Mouse (Mus musculus) midbrain, embryonic 14.5 days (tissue): ENCODE data around the gene Wipf1. TPM values are rescaled to one million over a fixed set of nuclear protein-coding genes. Genes with fewer than 3 reads are reported as not detected.

ENCODE experiments used
- ATAC-seq: fragments of 200-750 bp; cut with Nextera tagmentation; 2 replicates; pipeline ENCODE4 v1.8.0; 2017; ENCODE audit warnings: moderate number of reproducible peaks, moderate library complexity; ENCODE audit not compliant: low FRiP score, low TSS enrichment
- DNase-seq: peaks from one replicate; pipeline ENCODE4 v3.0.0-alpha.2; 2015
- H3K27ac ChIP-seq: fragments of 300-500 bp; sonication (generic); replicated peaks from 2 replicates; pipeline ENCODE4 v1.5.1; 2014; ENCODE audit warnings: mild to moderate bottlenecking, low read depth, low read length, moderate library complexity
- H3K27me3 ChIP-seq: fragments of 300-500 bp; sonication (generic); 2 replicates; pipeline ENCODE4 v1.6.1; 2014; ENCODE audit warnings: low read length, control low read depth, mixed read lengths; ENCODE audit not compliant: control insufficient read depth, insufficient read depth
- H3K36me3 ChIP-seq: fragments of 300-500 bp; sonication (generic); 2 replicates; pipeline ENCODE4 v1.6.1; 2014; ENCODE audit warnings: low read length, control low read depth; ENCODE audit not compliant: control insufficient read depth, insufficient read depth
- H3K4me1 ChIP-seq: fragments of 300-500 bp; sonication (generic); 2 replicates; pipeline ENCODE4 v1.6.1; 2014; ENCODE audit warnings: mild to moderate bottlenecking, antibody characterized with exemption, low read length, control low read depth; ENCODE audit not compliant: control insufficient read depth, insufficient read depth
- H3K4me2 ChIP-seq: fragments of 300-500 bp; sonication (generic); 2 replicates; pipeline ENCODE4 v1.6.1; 2014; ENCODE audit warnings: mild to moderate bottlenecking, low read length, moderate library complexity
- H3K4me3 ChIP-seq: fragments of 300-500 bp; sonication (generic); replicated peaks from 2 replicates; pipeline ENCODE4 v1.5.1; 2014; ENCODE audit warnings: low read depth, low read length
- H3K9ac ChIP-seq: fragments of 300-500 bp; sonication (generic); replicated peaks from 2 replicates; pipeline ENCODE4 v1.6.1; 2014; ENCODE audit warnings: mild to moderate bottlenecking, low read length, moderate library complexity
- H3K9me3 ChIP-seq: fragments of 300-500 bp; sonication (generic); 2 replicates; pipeline ENCODE4 v1.6.1; 2016; ENCODE audit warnings: low read length, control low read depth, mixed read lengths; ENCODE audit not compliant: control insufficient read depth
- WGBS: fragments of 180-500 bp; shearing (Covaris S2); extraction: QIAGEN DNeasy Blood & Tissue Kit; methylation state at CpG from one replicate; pipeline ENCODE4 v1.1.7; 2014; 5-methylcytosine and 5-hydroxymethylcytosine counted together
- polyA plus RNA-seq: library from polyadenylated mRNA; unstranded; fragments of >200 nt; fragmentation: Nextera tagmentation; extraction: Ambion mirVana; gene quantifications from 2 replicates; pipeline ENCODE4 v1.2.1, GENCODE M21; 2014

Gene Wipf1
- polyA plus RNA-seq, 1 experiment from 2014 or later = 2.8 TPM

DNA sequence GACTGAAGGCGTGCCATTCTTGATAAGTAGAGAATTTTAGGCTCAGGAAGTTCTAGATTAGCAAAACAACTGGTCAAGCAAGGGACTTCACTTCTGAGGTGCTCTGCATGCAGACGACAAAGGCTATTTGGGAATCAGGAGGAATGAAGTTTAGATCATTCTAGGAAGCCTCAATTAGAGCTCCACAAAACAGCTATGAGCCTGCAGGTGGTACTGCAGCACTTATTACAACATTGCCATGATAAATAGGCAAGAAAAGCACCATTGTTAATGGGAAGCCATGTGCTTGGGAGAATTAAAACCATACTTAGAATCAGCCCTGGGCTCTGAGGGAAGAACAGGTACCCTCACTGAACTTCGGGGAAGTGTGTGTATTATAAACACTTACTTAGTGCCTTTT is 36.0 kb downstream of the Wipf1 start:
- Histone ChIP-seq H3K27me3 (no peaks in the 10 kb centered on the region), H3K9ac (no peak overlapping the region), H3K36me3 (no peaks in the 10 kb centered on the region), H3K4me3 (no peak overlapping the region), H3K4me1 (no peaks in the 10 kb centered on the region), H3K9me3 (no peaks in the 10 kb centered on the region), H3K4me2 (no peak overlapping the region), H3K27ac (no peak overlapping the region)
- ATAC-seq (no peak), DNase-seq (no peak)
- WGBS = 78% methylated on average over 3 of the region's 3 CpGs

DNA sequence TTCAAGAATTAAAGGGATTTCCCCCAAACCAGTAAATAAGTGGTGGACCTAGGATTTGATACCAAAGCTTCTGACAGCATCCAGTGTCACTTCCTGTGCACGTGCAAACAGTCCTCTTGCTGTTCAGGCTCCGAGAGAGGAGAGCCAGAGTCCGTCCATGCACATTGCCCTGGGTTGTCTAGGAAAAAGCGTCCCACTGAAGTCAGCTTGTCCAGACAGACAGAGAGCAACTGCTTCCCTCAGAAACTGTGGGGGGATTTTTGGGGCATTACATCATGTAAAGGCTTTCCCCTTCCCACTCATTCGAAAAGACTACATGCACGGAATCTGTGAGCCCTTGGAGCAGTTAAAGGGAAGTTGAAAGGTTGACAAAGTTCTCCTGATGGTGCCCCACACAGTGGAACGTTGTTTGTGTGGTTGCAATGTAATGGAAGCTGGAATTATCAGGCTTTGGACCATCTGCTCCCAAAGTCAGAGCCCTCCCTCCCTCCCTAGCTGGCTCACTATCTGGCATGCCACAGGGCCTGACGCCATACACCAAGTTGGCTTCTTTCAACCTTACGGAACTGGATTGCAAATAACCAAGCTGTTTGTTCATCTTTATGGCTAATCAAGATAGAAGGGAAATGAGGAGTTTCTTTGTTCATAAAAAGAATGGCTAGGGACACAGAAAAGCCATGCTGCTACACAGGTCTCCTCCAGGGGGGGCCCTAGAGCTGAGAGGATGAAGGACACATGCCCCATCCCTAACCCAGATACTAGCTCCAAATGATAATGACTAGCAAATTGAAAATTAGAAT is 37.9 kb downstream of the Wipf1 start:
- DNase-seq (peak; percentile 14), ATAC-seq (no peak)
- H3K9me3 ChIP-seq = no peaks in the 10 kb centered on the region
- no peaks in the 10 kb centered on the region for H3K27me3 ChIP-seq
- H3K9ac ChIP-seq = no peak overlapping the region
- H3K4me3 ChIP-seq = no peak overlapping the region
- H3K27ac ChIP-seq = no peak overlapping the region
- no peaks in the 10 kb centered on the region for H3K4me1 ChIP-seq
- WGBS = 69% methylated on average over 9 of the region's 9 CpGs
- H3K4me2 ChIP-seq = no peak overlapping the region
- H3K36me3 ChIP-seq = no peaks in the 10 kb centered on the region

DNA sequence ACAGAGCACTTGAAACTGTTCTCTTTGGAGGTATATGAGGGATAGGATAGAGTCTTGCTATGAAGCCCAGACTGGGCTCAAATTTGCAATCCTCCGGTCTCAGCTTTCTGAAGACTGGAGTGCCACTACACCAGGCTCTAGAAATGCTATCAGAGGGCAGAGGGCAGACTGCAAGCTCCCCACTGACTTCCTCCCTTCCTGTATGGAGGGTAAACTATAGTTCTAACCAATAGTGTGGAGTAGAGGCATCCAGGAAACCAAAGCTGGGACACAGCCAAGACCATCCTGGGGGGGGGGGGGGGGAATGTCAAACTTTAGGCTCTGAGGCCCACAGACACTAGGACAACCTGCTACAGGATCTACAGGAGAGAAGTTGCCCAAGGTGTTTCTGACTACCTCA is 39.1 kb downstream of the Wipf1 start:
- Histone ChIP-seq H3K4me2 (no peak overlapping the region), H3K36me3 (no peaks in the 10 kb centered on the region), H3K27me3 (no peaks in the 10 kb centered on the region), H3K4me1 (no peaks in the 10 kb centered on the region), H3K9ac (no peak overlapping the region), H3K9me3 (no peaks in the 10 kb centered on the region), H3K27ac (no peak overlapping the region), H3K4me3 (no peak overlapping the region)
- 90% methylated on average over 1 of the region's 1 CpGs for WGBS
- ATAC-seq (no peak), DNase-seq (no peak)

DNA sequence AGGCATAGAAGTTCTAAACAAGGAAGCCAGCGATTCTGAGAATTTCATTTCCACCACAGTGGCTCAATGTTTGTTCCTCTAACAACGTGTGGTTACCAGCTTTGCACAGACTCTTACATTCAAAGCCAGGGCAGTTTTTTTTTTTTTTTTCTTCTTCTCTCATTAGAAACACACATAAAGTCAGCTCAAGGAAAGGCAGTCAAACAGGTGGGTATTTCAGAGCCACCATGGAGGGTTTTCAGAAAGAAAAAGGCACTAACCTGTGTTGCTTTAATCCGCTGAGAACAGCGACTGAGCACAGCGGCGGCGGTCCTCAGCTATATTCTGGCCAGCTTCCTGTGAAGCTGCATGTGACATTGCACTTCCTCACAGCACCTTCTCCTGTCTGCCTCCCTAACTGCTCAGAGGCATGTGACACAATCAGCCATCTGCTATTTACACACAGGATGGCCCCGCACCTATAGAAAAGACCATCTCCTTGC is 43.4 kb downstream of the Wipf1 start:
- ATAC-seq (no peak), DNase-seq (no peak)
- Histone ChIP-seq H3K4me1 (0 out of 2 replicates have a peak, but pooled peaks cover 2% of the 10 kb centered on the region), H3K9me3 (no peaks in the 10 kb centered on the region), H3K27me3 (no peaks in the 10 kb centered on the region), H3K9ac (no peak overlapping the region), H3K4me3 (no peak overlapping the region), H3K4me2 (no peak overlapping the region), H3K36me3 (no peaks in the 10 kb centered on the region), H3K27ac (no peak overlapping the region)
- 92% methylated on average over 8 of the region's 8 CpGs for WGBS

DNA sequence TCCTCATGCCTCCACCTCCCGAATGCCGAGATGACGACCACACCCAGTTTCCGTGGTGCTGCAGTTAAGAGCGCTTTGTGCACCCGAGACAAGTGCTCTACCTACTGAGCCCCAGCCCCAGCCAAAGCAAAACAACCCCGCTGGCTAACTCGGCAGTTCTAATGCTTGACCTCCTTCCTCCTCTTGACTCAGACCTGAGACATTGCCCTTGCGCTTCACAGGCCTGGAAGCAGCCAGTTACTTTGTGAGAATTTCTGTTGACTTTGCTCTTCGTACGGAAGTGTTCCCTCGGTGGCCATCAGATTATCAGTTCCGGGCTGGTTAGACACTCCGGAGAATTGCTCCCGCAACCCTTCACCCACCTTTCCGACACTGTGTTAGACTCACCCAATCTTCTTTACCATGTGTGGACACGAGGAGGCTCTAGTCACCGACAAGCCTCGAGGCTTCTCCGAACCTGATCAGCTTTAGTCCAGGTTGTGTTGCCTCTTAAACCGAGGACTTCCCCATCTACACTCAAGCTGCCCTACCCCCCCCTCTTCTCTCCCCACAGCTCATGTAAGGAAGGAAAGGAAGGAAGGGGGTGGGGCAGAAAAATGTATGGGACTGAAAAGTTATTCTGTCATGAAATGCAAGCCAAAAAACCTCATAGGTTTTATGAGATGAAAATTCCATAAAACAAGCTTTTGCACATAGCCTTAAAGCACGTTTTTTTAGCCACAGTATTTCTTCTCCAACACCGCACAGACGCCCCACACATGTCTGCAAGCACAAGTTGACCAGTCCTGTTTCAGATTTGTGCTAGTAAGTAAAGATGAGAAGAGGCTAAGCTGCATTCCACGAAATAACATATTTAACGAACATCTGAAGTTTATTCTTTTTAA is 44.1 kb downstream of the Wipf1 start:
- H3K27ac ChIP-seq = no peak overlapping the region

DNA sequence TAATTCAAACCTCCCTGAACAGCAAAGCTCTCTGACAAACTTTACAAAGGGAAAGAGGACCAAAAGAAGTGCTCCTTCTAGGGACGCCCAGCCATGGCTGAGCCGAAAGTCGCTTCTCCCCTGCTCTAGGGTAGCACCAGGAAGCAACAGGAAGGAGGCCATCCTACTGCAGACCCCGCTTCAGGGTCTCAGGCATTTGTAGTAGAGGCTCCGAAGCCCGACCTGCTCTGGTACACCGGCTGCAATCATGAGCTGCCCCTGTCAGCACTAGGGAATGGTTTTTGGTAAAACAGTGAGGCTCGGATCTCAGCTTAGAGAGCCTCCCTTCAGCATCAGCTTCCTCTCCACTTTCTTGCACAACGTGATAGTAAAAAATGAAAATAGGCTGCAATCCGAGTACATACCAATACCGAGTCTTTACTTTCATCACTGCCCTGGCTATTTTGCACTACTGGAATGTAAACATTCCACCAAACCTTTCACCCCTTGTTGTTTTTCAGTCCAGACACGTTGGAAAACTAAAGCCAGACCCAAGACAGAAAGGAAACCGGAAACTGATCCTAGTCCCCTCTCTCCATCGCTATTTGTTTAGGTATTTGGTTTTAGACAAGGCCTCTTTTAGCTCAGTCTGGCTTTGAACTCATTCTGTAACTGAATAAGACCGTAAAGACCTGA is 44.8 kb downstream of the Wipf1 start:
- Histone ChIP-seq H3K27ac (no peak overlapping the region), H3K9me3 (no peaks in the 10 kb centered on the region), H3K4me2 (no peak overlapping the region), H3K4me1 (0 out of 2 replicates have a peak, but pooled peaks cover 2% of the 10 kb centered on the region), H3K27me3 (no peaks in the 10 kb centered on the region), H3K9ac (no peak overlapping the region), H3K4me3 (no peak overlapping the region), H3K36me3 (no peaks in the 10 kb centered on the region)
- WGBS = 60% methylated on average over 15 of the region's 15 CpGs
- ATAC-seq (no peak), DNase-seq (no peak)

More for the DNA sequence above, 44.1 kb downstream of the Wipf1 start:
- Histone ChIP-seq H3K4me1 (0 out of 2 replicates have a peak, but pooled peaks cover 2% of the 10 kb centered on the region), H3K4me3 (no peak overlapping the region), H3K36me3 (no peaks in the 10 kb centered on the region), H3K9me3 (no peaks in the 10 kb centered on the region), H3K9ac (no peak overlapping the region), H3K4me2 (no peak overlapping the region), H3K27me3 (no peaks in the 10 kb centered on the region)
- ATAC-seq (no peak), DNase-seq (no peak)
- WGBS = 85% methylated on average over 26 of the region's 26 CpGs

DNA sequence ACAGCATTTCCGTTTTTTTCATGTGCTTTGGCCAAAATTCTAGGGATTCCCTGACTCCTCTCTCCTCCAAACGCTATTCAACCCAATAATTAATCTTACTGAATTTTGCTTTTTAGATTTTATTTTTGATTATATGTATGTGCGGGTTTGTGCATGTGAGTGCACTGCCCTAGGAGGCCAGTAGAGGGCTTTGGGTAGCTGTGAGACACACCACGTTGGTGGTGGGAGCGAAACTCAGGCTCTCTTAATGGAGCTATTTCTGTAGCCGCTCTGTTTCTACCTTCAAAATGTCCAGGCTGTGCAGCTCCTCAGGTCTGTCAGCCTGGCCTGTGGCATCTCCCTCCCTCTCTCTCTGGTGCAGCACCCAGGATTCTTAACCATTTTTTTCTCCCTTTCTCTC is 50.7 kb downstream of the Wipf1 start:
- ATAC-seq (no peak), DNase-seq (no peak)
- no peaks in the 10 kb centered on the region for H3K4me1 ChIP-seq
- H3K9me3 ChIP-seq = no peaks in the 10 kb centered on the region
- no peak overlapping the region for H3K4me3 ChIP-seq
- H3K36me3 ChIP-seq = no peaks in the 10 kb centered on the region
- H3K27ac ChIP-seq = no peak overlapping the region
- H3K27me3 ChIP-seq = no peaks in the 10 kb centered on the region
- no peak overlapping the region for H3K4me2 ChIP-seq
- no peak overlapping the region for H3K9ac ChIP-seq
- WGBS = 93% methylated on average over 6 of the region's 6 CpGs

DNA sequence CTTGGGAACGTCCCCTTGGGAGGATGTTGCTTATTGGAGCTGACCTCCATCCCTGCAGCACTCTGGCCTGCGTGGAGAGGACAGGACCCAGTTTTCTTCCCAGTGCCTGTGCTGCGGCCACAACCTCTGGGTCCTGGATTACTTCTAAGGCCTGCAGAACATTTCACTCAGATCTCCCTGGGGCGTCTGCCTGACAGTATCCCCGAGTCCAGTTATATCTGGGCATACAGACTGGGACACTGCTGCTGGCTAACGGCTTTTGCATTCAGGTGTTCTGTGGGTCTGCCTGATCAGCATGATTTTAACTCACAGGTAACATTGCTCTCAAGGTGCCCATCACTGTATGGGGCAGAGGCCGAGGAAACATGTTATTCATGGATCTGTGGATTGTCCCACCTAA is 52.0 kb downstream of the Wipf1 start:
- no peaks in the 10 kb centered on the region for H3K27me3 ChIP-seq
- H3K4me3 ChIP-seq = no peak overlapping the region
- ATAC-seq = no peak
- H3K4me2 ChIP-seq = no peak overlapping the region
- no peaks in the 10 kb centered on the region for H3K4me1 ChIP-seq
- no peak for DNase-seq
- WGBS = 90% methylated on average over 7 of the region's 7 CpGs
- no peak overlapping the region for H3K9ac ChIP-seq
- H3K27ac ChIP-seq = no peak overlapping the region
- H3K36me3 ChIP-seq = no peaks in the 10 kb centered on the region
- no peaks in the 10 kb centered on the region for H3K9me3 ChIP-seq
